Comparison of ENCODE assay signal across 10 mouse cellular contexts in genomic region chr2:28829265-28829664, GRCm38 (mm10). TPM values are rescaled to one million over a fixed set of nuclear protein-coding genes. Genes with fewer than 3 reads are reported as not detected.
DNase-seq lines count a peak whose midpoint lies in the region; ATAC-seq and TF ChIP-seq lines count a peak whose summit lies in the region.
"Had no signal": no experiment of that assay in that cellular context is flagged by ENCODE, and none has a peak within 500 bp of the region (broad histone marks: within the 10 kb centered on the region; RNA-seq: fewer than 3 reads in every experiment).

No protein-coding gene starts in this region.

- no peak for TF ChIP-seq POLR2A in cortical plate, adult 2 months (IDR thresholded peaks at IDR 0.05; ENCODE audit: extremely low read depth, insufficient read depth, low read length)

- H3K27me3 ChIP-seq in kidney, embryonic 16.5 days (ENCODE audit: insufficient read depth, low read length) = no peaks in the 10 kb centered on the region
- H3K27me3 ChIP-seq in liver, postnatal 0 days (ENCODE audit: insufficient read depth, low read length) = no peaks in the 10 kb centered on the region
- H3K27me3 ChIP-seq in forebrain, embryonic 13.5 days = no peaks in the 10 kb centered on the region

- peaks cover 76% of the 10 kb centered on the region for H3K36me3 ChIP-seq in kidney, embryonic 16.5 days (ENCODE audit: insufficient read depth, low read length)
- H3K36me3 ChIP-seq in liver, postnatal 0 days (replicated peaks; ENCODE audit: insufficient read depth, low read length) = peaks cover 70% of the 10 kb centered on the region
- peaks cover 94% of the 10 kb centered on the region for H3K36me3 ChIP-seq in forebrain, embryonic 13.5 days (ENCODE audit: poor library complexity, severe bottlenecking)

- no peak overlapping the region for H3K9ac ChIP-seq in kidney, embryonic 16.5 days (replicated peaks; ENCODE audit: low read length)
- no peak overlapping the region for H3K9ac ChIP-seq in liver, postnatal 0 days (replicated peaks)
- no peak overlapping the region for H3K9ac ChIP-seq in forebrain, embryonic 13.5 days

- no peak for ATAC-seq in kidney, embryonic 16.5 days (ENCODE audit: low FRiP score, low TSS enrichment)
- ATAC-seq in liver, postnatal 0 days = peak; percentile 80
- no peak for ATAC-seq in forebrain, embryonic 13.5 days
- ATAC-seq: intestine, embryonic 16.5 days had no signal

- no peak for TF ChIP-seq EP300 in liver, postnatal 0 days (IDR thresholded peaks at IDR 0.05; ENCODE audit: low read depth)

- peak; percentile 10 for DNase-seq in kidney, adult 11 months
- DNase-seq in NIH3T3 (ENCODE audit: low read depth) = peak; percentile 28
- peak; percentile 33 for DNase-seq in liver, postnatal 0 days
- DNase-seq in T-cell, adult 2 months (ENCODE audit: low spot score) = no peak
- DNase-seq in layer of hippocampus, adult 18-20 months (ENCODE audit: low spot score in 2 of 2) = no peak
- DNase-seq: adrenal gland, postnatal 25 days had no signal

- WGBS in kidney, embryonic 16.5 days = 44% methylated on average over 4 of the region's 4 CpGs
- WGBS in liver, postnatal 0 days (ENCODE audit: insufficient replicate concordance) = 56% methylated on average over 4 of the region's 4 CpGs
- 49% methylated on average over 4 of the region's 4 CpGs for WGBS in forebrain, embryonic 13.5 days

- no peaks in the 10 kb centered on the region for H3K4me1 ChIP-seq in kidney, embryonic 16.5 days (ENCODE audit: insufficient read depth, low read length)
- no peaks in the 10 kb centered on the region for H3K4me1 ChIP-seq in cortical plate, adult 2 months (ENCODE audit: control insufficient read depth, insufficient read depth, low read length)
- peaks cover 4% of the 10 kb centered on the region; the same call in 1 of the 2 replicates for H3K4me1 ChIP-seq in liver, postnatal 0 days (ENCODE audit: insufficient read depth)
- no peaks in the 10 kb centered on the region for H3K4me1 ChIP-seq in forebrain, embryonic 13.5 days

- no peaks in the 10 kb centered on the region for H3K9me3 ChIP-seq in kidney, embryonic 16.5 days (ENCODE audit: low read length)
- H3K9me3 ChIP-seq in liver, postnatal 0 days (ENCODE audit: low read length) = no peaks in the 10 kb centered on the region
- no peaks in the 10 kb centered on the region for H3K9me3 ChIP-seq in forebrain, embryonic 13.5 days (replicated peaks)

- TF ChIP-seq CTCF in cortical plate, adult 2 months (IDR thresholded peaks at IDR 0.05; ENCODE audit: extremely low read depth, insufficient read depth, low read length) = 0 out of 2 replicates have a peak, but pooled peaks have one; percentile 4
- peak; percentile 68 for TF ChIP-seq CTCF in liver, postnatal 0 days (IDR thresholded peaks at IDR 0.05; ENCODE audit: low read depth)

- H3K4me3 ChIP-seq in kidney, embryonic 16.5 days (ENCODE audit: low read length) = no peak overlapping the region
- no peak overlapping the region for H3K4me3 ChIP-seq in cortical plate, adult 2 months (ENCODE audit: insufficient read depth, low read length)
- H3K4me3 ChIP-seq in liver, postnatal 0 days (ENCODE audit: low read depth, low read length) = no peak overlapping the region
- H3K4me3 ChIP-seq in forebrain, embryonic 13.5 days = no peak overlapping the region

- H3K4me2 ChIP-seq in kidney, embryonic 16.5 days (replicated peaks; ENCODE audit: low read depth, low read length) = no peak overlapping the region
- no peak overlapping the region for H3K4me2 ChIP-seq in liver, postnatal 0 days (ENCODE audit: low read depth, low read length)
- no peak overlapping the region for H3K4me2 ChIP-seq in forebrain, embryonic 13.5 days

- no peak overlapping the region for H3K27ac ChIP-seq in kidney, embryonic 16.5 days (ENCODE audit: low read length)
- no peak overlapping the region for H3K27ac ChIP-seq in cortical plate, adult 2 months (ENCODE audit: insufficient read depth, low read length)
- no peak overlapping the region for H3K27ac ChIP-seq in liver, postnatal 0 days (ENCODE audit: low read depth)
- no peak overlapping the region for H3K27ac ChIP-seq in forebrain, embryonic 13.5 days

RNA-seq across cellular contexts. Expression of gene Gtf3c4, which starts 10.9 kb away (rescaled TPM):
- 16.0 and 16.7 TPM in 2 replicates for polyA plus RNA-seq in kidney, embryonic 16.5 days (2015; fragmentation: Nextera tagmentation; extraction: Ambion mirVana)
- polyA plus RNA-seq in cortical plate, adult 2 months (2012; rRNA removed) = 12.6 and 12.9 TPM in 2 replicates
- polyA plus RNA-seq in liver, postnatal 0 days (2015; fragmentation: Nextera tagmentation; extraction: Ambion mirVana) = 3.1 and 3.3 TPM in 2 replicates
- polyA plus RNA-seq in forebrain, embryonic 13.5 days (2015; fragmentation: Nextera tagmentation; extraction: Ambion mirVana) = 16.6 and 18.7 TPM in 2 replicates
- 10 to 100 TPM; 34.9 to 35.4 TPM for total RNA-seq in layer of hippocampus, adult 18-20 months (2021)

RNA-seq across cellular contexts. Expression of gene Ddx31, which starts 10.9 kb away (rescaled TPM):
- 14.1 and 14.3 TPM in 2 replicates for polyA plus RNA-seq in kidney, embryonic 16.5 days (2015; fragmentation: Nextera tagmentation; extraction: Ambion mirVana)
- 4.9 and 5.7 TPM in 2 replicates for polyA plus RNA-seq in cortical plate, adult 2 months (2012; rRNA removed)
- 4.2 and 4.4 TPM in 2 replicates for polyA plus RNA-seq in liver, postnatal 0 days (2015; fragmentation: Nextera tagmentation; extraction: Ambion mirVana)
- polyA plus RNA-seq in forebrain, embryonic 13.5 days (2015; fragmentation: Nextera tagmentation; extraction: Ambion mirVana) = 15.1 and 15.4 TPM in 2 replicates
- total RNA-seq in layer of hippocampus, adult 18-20 months (2021) = 1 to 10 TPM; 7.1 to 9.9 TPM

Comparison
In these comparisons a context has a peak if more than half of its experiments do, and no peak if none do; other contexts are left out.
1. DNase-seq: peak in kidney, adult 11 months (single experiment), NIH3T3 (single experiment) and liver, postnatal 0 days (single experiment); none in T-cell, adult 2 months (single experiment) and layer of hippocampus, adult 18-20 months (0 of 2).